Mouse (Mus musculus) ES-E14 (cell line): ENCODE results near the gene Cyfip2.
"Not testable (repeated sequence)": the region's sequence is repeated elsewhere in the genome, so short reads cannot be mapped to it uniquely, and the experiment has no call there.

Experiments used
- CHD2 ChIP-seq: IDR thresholded peaks from 2 replicates; pipeline ENCODE4 v1.6.1; 2014; ENCODE audit warnings: mild to moderate bottlenecking, low read depth, low read length, inconsistent platforms
- HCFC1 ChIP-seq: IDR thresholded peaks from 2 replicates; pipeline ENCODE4 v1.6.1; 2012; ENCODE audit warnings: low read length, inconsistent platforms, borderline replicate concordance; ENCODE audit not compliant: insufficient read depth
- ZC3H11A ChIP-seq: IDR thresholded peaks from 2 replicates; pipeline ENCODE4 v1.6.1; 2012; ENCODE audit warnings: low read depth, mild to moderate bottlenecking, inconsistent platforms, low read length, borderline replicate concordance
- ZNF384 ChIP-seq: IDR thresholded peaks from 2 replicates; pipeline ENCODE4 v1.6.1; 2012; ENCODE audit warnings: low read depth, low read length, inconsistent platforms

DNA sequence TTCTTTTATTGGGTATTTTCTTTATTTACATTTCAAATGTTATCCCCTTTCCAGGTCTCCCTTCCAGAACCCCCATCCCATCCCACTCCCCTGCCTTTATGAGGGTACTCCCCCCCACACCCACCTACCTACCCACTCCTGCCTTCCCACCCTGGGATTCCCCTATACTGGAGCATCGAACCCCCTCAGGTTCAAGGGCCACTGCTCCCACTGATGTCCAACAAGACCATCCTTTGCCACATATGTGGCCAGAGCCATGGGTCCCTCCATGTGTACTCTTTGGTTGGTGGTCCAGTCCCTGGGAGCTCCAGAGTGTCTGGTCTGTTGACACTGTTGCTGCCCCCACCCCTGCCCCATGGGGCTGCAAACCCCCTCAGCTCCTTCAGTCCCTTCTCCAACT lies 130.6 kb downstream of the Cyfip2 start:
- TF ChIP-seq CHD2, HCFC1, ZC3H11A, ZNF384: not testable (repeated sequence)
